Mouse (Mus musculus) gastrocnemius, postnatal 25 days (tissue): ENCODE measurements around the gene Slu7. TPM values are rescaled to one million over a fixed set of nuclear protein-coding genes. Genes with fewer than 3 reads are reported as not detected.

Experiments
- DNase-seq: peaks from one replicate; pipeline ENCODE4 v3.0.0; 2022
- total RNA-seq, 2 experiments: library from RNA; stranded (reverse); gene quantifications; 1 replicate in 1 of 2; 2 replicates in 1 of 2; pipeline ENCODE4 v1.2.3; 2021

The Slu7 gene
- total RNA-seq, 2 experiments from 2014 or later = 27.8 to 28.3 TPM

- no peak for DNase-seq
Measured at GRCm38 (mm10) chr11:43484652-43485051, 51.1 kb downstream of the Slu7 start.

- no peak for DNase-seq
Measured at GRCm38 (mm10) chr11:43485855-43486254, 52.3 kb downstream of the Slu7 start.

GRCm38 (mm10) chr11:43492663-43493062 lies 59.1 kb downstream of the Slu7 start:
- DNase-seq = peak; percentile 31

- DNase-seq = peak; percentile 28
Measured at GRCm38 (mm10) chr11:43493815-43494409, 60.4 kb downstream of the Slu7 start.

GRCm38 (mm10) chr11:43495037-43495436 lies 61.5 kb downstream of the Slu7 start:
- DNase-seq = no peak

GRCm38 (mm10) chr11:43495532-43495931 lies 62.0 kb downstream of the Slu7 start:
- no peak for DNase-seq

Other genes starting within 250 kb of the Slu7 start
- 10 to 100 TPM; 37.3 to 39.1 TPM for gene Pttg1, start 7.5 kb upstream of the Slu7 start, total RNA-seq
- gene C1qtnf2, start 40.5 kb downstream of the Slu7 start, total RNA-seq = 1 to 10 TPM; 4.3 to 6.1 TPM
- gene Ccnjl, start 95.0 kb downstream of the Slu7 start, total RNA-seq = under 1 TPM in 1 of 2 experiments, not detected in 1; 0.21 TPM
- not detected for gene 4933415A04Rik, start 153.3 kb downstream of the Slu7 start, total RNA-seq
- not detected for gene Fabp6, start 167.8 kb downstream of the Slu7 start, total RNA-seq
- gene Pwwp2a, start 248.3 kb downstream of the Slu7 start, total RNA-seq = 10 to 100 TPM; 10.9 to 11.0 TPM